Mouse (Mus musculus) embryonic facial prominence, embryonic 11.5 days (tissue): Measurements from ENCODE around the gene Sptlc3. TPM values are rescaled to one million over a fixed set of nuclear protein-coding genes. Genes with fewer than 3 reads are reported as not detected.

Experiments used
- ATAC-seq: fragments of 200-750 bp; cut with Nextera tagmentation; replicated peaks from 2 replicates; pipeline ENCODE4 v1.8.0; 2017; ENCODE audit warnings: low read depth; ENCODE audit not compliant: insufficient number of reproducible peaks, low FRiP score, low TSS enrichment
- DNase-seq: peaks from one replicate; pipeline ENCODE4 v3.0.0-alpha.2; 2015; ENCODE audit warnings: low spot score
- H3K27ac ChIP-seq: fragments of 300-500 bp; sonication (generic); replicated peaks from 2 replicates; pipeline ENCODE4 v1.5.1; 2014; ENCODE audit warnings: mild to moderate bottlenecking, low read depth, low read length, control low read depth
- H3K27me3 ChIP-seq: fragments of 300-500 bp; sonication (generic); 2 replicates; pipeline ENCODE4 v1.6.1; 2014; ENCODE audit warnings: mild to moderate bottlenecking, low read length, moderate library complexity, mixed read lengths; ENCODE audit not compliant: control insufficient read depth, insufficient read depth
- H3K36me3 ChIP-seq: fragments of 300-500 bp; sonication (generic); replicated peaks from 2 replicates; pipeline ENCODE4 v1.6.1; 2014; ENCODE audit warnings: low read depth, mild to moderate bottlenecking, low read length, moderate library complexity, mixed read lengths; ENCODE audit not compliant: control insufficient read depth, insufficient read depth
- H3K4me1 ChIP-seq: fragments of 300-500 bp; sonication (generic); 2 replicates; pipeline ENCODE4 v1.6.1; 2014; ENCODE audit warnings: low read length, mixed read lengths; ENCODE audit not compliant: control insufficient read depth, insufficient read depth
- H3K4me2 ChIP-seq: fragments of 300-500 bp; sonication (generic); 2 replicates; pipeline ENCODE4 v1.6.1; 2014; ENCODE audit warnings: low read depth, mild to moderate bottlenecking, control low read depth, low read length, moderate library complexity
- H3K4me3 ChIP-seq: fragments of 300-500 bp; sonication (generic); 2 replicates; pipeline ENCODE4 v1.5.1; 2014; ENCODE audit warnings: low read depth, low read length, control low read depth
- H3K9ac ChIP-seq: fragments of 300-500 bp; sonication (generic); replicated peaks from 2 replicates; pipeline ENCODE4 v1.6.1; 2014; ENCODE audit warnings: mild to moderate bottlenecking, control low read depth, low read length
- H3K9me3 ChIP-seq: fragments of 300-500 bp; sonication (generic); replicated peaks from 2 replicates; pipeline ENCODE4 v1.6.1; 2016; ENCODE audit warnings: mild to moderate bottlenecking, low read length, inconsistent platforms, mixed read lengths; ENCODE audit not compliant: control insufficient read depth
- WGBS: fragments of 180-500 bp; shearing (Covaris S2); extraction: QIAGEN DNeasy Blood & Tissue Kit; methylation state at CpG from one replicate; pipeline ENCODE4 v1.1.7; 2014; 5-methylcytosine and 5-hydroxymethylcytosine counted together
- polyA plus RNA-seq: library from polyadenylated mRNA; unstranded; fragments of >200 nt; fragmentation: Nextera tagmentation; extraction: Ambion mirVana; gene quantifications from 2 replicates; pipeline ENCODE4 v1.2.1, GENCODE M21; 2014

The Sptlc3 gene
- polyA plus RNA-seq, 1 experiment from 2014 or later: 0.60 TPM

GRCm38 (mm10) chr2:139589905-139590304, 96.2 kb downstream of the Sptlc3 start:
- Histone ChIP-seq H3K4me1 (no peaks in the 10 kb centered on the region), H3K27me3 (no peaks in the 10 kb centered on the region), H3K4me3 (no peak overlapping the region), H3K9me3 (no peaks in the 10 kb centered on the region), H3K36me3 (no peaks in the 10 kb centered on the region), H3K4me2 (no peak overlapping the region), H3K27ac (no peak overlapping the region), H3K9ac (no peak overlapping the region)
- ATAC-seq: 0 out of 2 replicates have a peak, but pooled peaks have one; percentile 46
- DNase-seq: peak; percentile 68
- WGBS: 51% methylated on average over 4 of the region's 4 CpGs

GRCm38 (mm10) chr2:139590888-139591698, 97.4 kb downstream of the Sptlc3 start:
- Histone ChIP-seq H3K4me1 (no peaks in the 10 kb centered on the region), H3K4me3 (no peak overlapping the region), H3K27ac (no peak overlapping the region), H3K36me3 (no peaks in the 10 kb centered on the region), H3K27me3 (no peaks in the 10 kb centered on the region), H3K9me3 (no peaks in the 10 kb centered on the region), H3K4me2 (no peak overlapping the region), H3K9ac (no peak overlapping the region)
- ATAC-seq (no peak; the same call in 1 of the 2 replicates), DNase-seq (peak; percentile 85)
- WGBS: 36% methylated on average over 10 of the region's 10 CpGs

GRCm38 (mm10) chr2:139592109-139592508, 98.4 kb downstream of the Sptlc3 start:
- DNase-seq (no peak), ATAC-seq (no peak)
- Histone ChIP-seq H3K27ac (no peak overlapping the region), H3K4me2 (no peak overlapping the region), H3K36me3 (no peaks in the 10 kb centered on the region), H3K4me1 (no peaks in the 10 kb centered on the region), H3K9me3 (no peaks in the 10 kb centered on the region), H3K4me3 (no peak overlapping the region), H3K27me3 (no peaks in the 10 kb centered on the region), H3K9ac (no peak overlapping the region)
- WGBS: 73% methylated on average over 7 of the region's 7 CpGs

- no peaks in the 10 kb centered on the region for H3K27me3 ChIP-seq
- no peaks in the 10 kb centered on the region for H3K4me1 ChIP-seq
- DNase-seq (no peak), ATAC-seq (no peak)
- H3K4me3 ChIP-seq: no peak overlapping the region
- no peaks in the 10 kb centered on the region for H3K9me3 ChIP-seq
- 94% methylated on average over 5 of the region's 5 CpGs for WGBS
- H3K4me2 ChIP-seq: no peak overlapping the region
- H3K36me3 ChIP-seq: no peaks in the 10 kb centered on the region
- H3K27ac ChIP-seq: no peak overlapping the region
- no peak overlapping the region for H3K9ac ChIP-seq
Observed at GRCm38 (mm10) chr2:139597229-139597628, 103.5 kb downstream of the Sptlc3 start.

GRCm38 (mm10) chr2:139601543-139602194, 108.0 kb downstream of the Sptlc3 start:
- no peak overlapping the region for H3K4me2 ChIP-seq
- H3K9ac ChIP-seq: no peak overlapping the region
- H3K36me3 ChIP-seq: no peaks in the 10 kb centered on the region
- no peaks in the 10 kb centered on the region for H3K9me3 ChIP-seq
- no peaks in the 10 kb centered on the region for H3K4me1 ChIP-seq
- no peak for ATAC-seq
- no peaks in the 10 kb centered on the region for H3K27me3 ChIP-seq
- no peak overlapping the region for H3K4me3 ChIP-seq
- no peak for DNase-seq
- no peak overlapping the region for H3K27ac ChIP-seq
- WGBS: 44% methylated on average over 7 of the region's 7 CpGs

- Histone ChIP-seq H3K27me3 (no peaks in the 10 kb centered on the region), H3K36me3 (no peaks in the 10 kb centered on the region), H3K27ac (no peak overlapping the region; the same call in 1 of the 2 replicates), H3K4me2 (no peak overlapping the region), H3K4me1 (peaks cover 3% of the 10 kb centered on the region), H3K4me3 (no peak overlapping the region), H3K9ac (no peak overlapping the region), H3K9me3 (no peaks in the 10 kb centered on the region)
- no peak for ATAC-seq
- WGBS: 13% methylated on average over 3 of the region's 3 CpGs
- DNase-seq: no peak
Observed at GRCm38 (mm10) chr2:139608167-139608566, 114.5 kb downstream of the Sptlc3 start.

GRCm38 (mm10) chr2:139608810-139609209, 115.1 kb downstream of the Sptlc3 start:
- Histone ChIP-seq H3K27ac (peak overlapping the region; percentile 58), H3K4me2 (peak overlapping the region; percentile 24), H3K27me3 (no peaks in the 10 kb centered on the region), H3K9me3 (no peaks in the 10 kb centered on the region), H3K4me1 (peaks cover 3% of the 10 kb centered on the region), H3K36me3 (no peaks in the 10 kb centered on the region), H3K9ac (no peak overlapping the region), H3K4me3 (no peak overlapping the region)
- ATAC-seq (peak; percentile 81), DNase-seq (peak; percentile 87)
- WGBS: 2% methylated on average over 7 of the region's 7 CpGs

- no peaks in the 10 kb centered on the region for H3K9me3 ChIP-seq
- H3K4me1 ChIP-seq: peaks cover 3% of the 10 kb centered on the region
- H3K27ac ChIP-seq: no peak overlapping the region
- ATAC-seq (0 out of 2 replicates have a peak, but pooled peaks have one; percentile 12), DNase-seq (no peak)
- H3K27me3 ChIP-seq: no peaks in the 10 kb centered on the region
- H3K36me3 ChIP-seq: no peaks in the 10 kb centered on the region
- 12% methylated on average over 7 of the region's 7 CpGs for WGBS
- no peak overlapping the region for H3K4me3 ChIP-seq
- H3K4me2 ChIP-seq: peak overlapping the region; percentile 24; the same call in 1 of the 2 replicates
- H3K9ac ChIP-seq: no peak overlapping the region
Observed at GRCm38 (mm10) chr2:139609231-139609630, 115.5 kb downstream of the Sptlc3 start.
